Mouse (Mus musculus): ENCODE measurements around the gene Tmem110. TPM values are rescaled to one million over a fixed set of nuclear protein-coding genes. Genes with fewer than 3 reads are reported as not detected.

Gene Tmem110
- polyA plus RNA-seq, 1 experiment from 2014 or later, result 29.9 TPM

GRCm38 (mm10) chr14:30867042-30867441 is 41.7 kb downstream of the Tmem110 start:
- H3K36me3 ChIP-seq, result no peaks in the 10 kb centered on the region; the same call in 1 of the 2 replicates
- H3K9ac ChIP-seq, result no peak overlapping the region
- H3K4me1 ChIP-seq, result peaks cover 18% of the 10 kb centered on the region
- H3K27me3 ChIP-seq, result no peaks in the 10 kb centered on the region
- WGBS, result 17% methylated on average over 5 of the region's 5 CpGs
- H3K4me2 ChIP-seq, result no peak overlapping the region
- H3K4me3 ChIP-seq, result no peak overlapping the region
- no peaks in the 10 kb centered on the region for H3K9me3 ChIP-seq
- no peak overlapping the region for H3K27ac ChIP-seq
- no peak for ATAC-seq (ENCODE audit: borderline replicate concordance, extremely low read depth, low FRiP score, low TSS enrichment)

DNA sequence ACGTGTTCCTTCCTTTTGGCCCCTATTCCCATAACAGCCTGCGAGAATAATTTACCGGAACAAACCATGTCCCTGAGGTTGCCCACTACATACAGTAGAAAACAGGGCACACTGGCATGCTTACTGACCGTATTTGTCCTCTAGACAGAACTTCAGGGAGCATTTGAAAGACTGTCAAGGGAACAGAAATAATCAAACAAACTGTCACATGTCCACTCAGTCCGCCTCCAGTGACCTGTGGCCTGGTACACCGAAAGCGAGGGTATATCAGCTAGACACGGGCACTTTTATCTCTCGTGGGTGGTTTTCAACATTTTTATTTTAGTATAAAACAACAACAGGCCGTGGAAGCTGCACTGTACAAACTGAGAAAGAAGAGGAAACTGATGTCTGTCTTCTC is 43.4 kb downstream of the Tmem110 start:
- no peaks in the 10 kb centered on the region for H3K27me3 ChIP-seq
- H3K4me2 ChIP-seq, result no peak overlapping the region
- ATAC-seq (ENCODE audit: borderline replicate concordance, extremely low read depth, low FRiP score, low TSS enrichment), result no peak
- H3K27ac ChIP-seq, result no peak overlapping the region
- WGBS, result 83% methylated on average over 10 of the region's 10 CpGs
- H3K9ac ChIP-seq, result no peak overlapping the region
- H3K4me1 ChIP-seq, result peaks cover 17% of the 10 kb centered on the region
- peaks cover 5% of the 10 kb centered on the region; the same call in 1 of the 2 replicates for H3K36me3 ChIP-seq
- no peaks in the 10 kb centered on the region for H3K9me3 ChIP-seq
- H3K4me3 ChIP-seq, result no peak overlapping the region

DNA sequence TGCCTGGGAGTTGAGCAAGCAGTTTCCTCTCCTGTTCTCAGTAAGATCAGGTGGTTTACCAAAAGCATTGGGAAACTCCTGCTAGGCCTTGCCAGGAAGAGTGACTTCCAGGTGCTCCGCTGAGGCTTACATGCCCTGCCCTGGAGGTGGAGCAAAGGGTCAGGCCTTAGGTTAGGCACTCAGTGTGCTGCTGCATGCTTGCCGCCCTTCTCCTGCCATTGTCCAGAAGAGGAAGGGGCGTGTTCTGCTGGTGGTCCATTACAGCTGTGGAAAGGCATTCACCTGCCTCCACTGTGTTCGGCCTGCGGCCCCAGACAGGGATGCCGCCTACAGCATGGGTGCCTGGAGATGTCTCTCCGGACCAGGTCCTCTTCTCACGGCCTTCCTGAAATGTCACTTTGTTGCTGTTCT is 44.0 kb downstream of the Tmem110 start:
- H3K27me3 ChIP-seq, result no peaks in the 10 kb centered on the region

DNA sequence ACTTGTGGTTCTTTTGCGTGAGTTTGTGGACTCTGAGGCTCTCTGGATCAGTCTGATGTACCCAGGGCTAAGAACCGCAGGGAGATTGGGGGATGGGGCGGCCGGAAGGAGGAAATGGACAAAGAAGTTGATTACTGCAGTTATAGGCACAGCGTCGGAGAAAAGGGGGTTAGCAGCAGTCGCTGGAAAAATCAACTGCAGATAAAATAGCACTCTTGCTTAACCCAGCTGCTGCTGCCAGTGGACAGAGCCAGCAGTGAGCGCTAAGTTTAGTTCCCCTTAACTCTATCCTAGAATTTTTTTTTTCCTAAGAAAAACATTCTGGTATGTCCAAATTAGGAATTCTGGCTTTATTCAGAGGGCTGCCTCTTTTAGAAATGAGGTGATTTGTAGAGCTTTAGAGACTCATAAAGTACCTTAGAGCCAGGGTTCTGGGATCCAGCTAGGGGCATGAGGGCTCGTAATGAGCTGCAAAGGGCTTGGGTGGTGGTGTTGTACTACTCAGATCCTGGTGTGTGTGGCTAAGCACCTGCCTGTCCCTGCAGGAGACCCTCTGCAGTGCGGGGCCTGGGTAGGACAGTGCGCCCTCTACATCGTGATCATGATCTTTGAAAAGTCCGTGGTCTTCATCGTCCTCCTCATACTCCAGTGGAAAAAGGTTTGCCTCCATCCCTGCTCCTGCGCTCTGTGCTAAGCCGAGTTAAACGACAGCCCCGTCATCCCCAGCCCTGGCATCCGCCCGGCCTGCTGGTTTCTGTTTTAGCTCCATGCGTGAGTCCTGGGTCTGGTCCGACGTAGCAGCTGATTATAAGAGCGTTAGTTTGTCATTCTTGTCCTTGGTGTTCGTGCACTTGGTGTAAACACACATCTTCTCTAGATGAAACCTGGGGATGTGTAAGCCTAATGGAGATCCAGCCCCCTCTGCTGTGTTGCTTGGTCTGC is 45.1 kb downstream of the Tmem110 start:
- no peaks in the 10 kb centered on the region for H3K27me3 ChIP-seq

More for the DNA sequence above, 44.0 kb downstream of the Tmem110 start:
- H3K4me2 ChIP-seq, result no peak overlapping the region
- no peak overlapping the region for H3K4me3 ChIP-seq
- no peaks in the 10 kb centered on the region for H3K9me3 ChIP-seq
- WGBS, result 76% methylated on average over 8 of the region's 8 CpGs
- peaks cover 23% of the 10 kb centered on the region for H3K4me1 ChIP-seq
- peak overlapping the region; percentile 81 for H3K27ac ChIP-seq
- peaks cover 5% of the 10 kb centered on the region; the same call in 1 of the 2 replicates for H3K36me3 ChIP-seq
- no peak overlapping the region for H3K9ac ChIP-seq
- ATAC-seq (ENCODE audit: borderline replicate concordance, extremely low read depth, low FRiP score, low TSS enrichment), result no peak

DNA sequence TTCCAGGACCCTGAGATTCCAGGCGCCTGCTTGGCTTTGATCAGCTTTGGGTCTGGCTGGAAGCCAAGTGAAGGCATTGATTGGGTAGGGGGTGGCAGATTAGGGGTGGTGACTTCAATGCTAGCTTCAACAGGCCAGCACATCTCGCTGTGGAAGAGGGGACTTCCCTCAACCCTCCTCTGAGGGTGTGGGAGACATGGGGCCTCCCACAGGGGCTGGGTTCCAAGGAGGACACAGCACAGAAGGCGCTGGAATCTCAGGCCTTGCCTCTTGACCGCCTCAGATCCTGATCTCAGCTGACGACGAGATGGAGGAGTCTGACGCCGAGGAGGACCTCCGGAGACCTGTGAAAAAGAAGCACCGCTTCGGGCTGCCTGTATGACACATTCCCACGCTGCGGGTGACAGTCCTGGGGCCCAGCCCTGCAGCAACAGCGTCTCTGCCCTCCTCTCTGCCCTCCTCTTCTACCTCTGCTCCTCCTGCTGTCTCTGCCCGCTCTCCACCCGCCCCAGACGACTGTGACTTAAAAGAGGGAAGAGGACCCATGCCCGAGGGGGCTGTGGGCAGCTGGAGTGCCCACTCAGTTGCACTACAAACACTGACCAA is 48.8 kb downstream of the Tmem110 start:
- peak; percentile 57 for ATAC-seq (ENCODE audit: borderline replicate concordance, extremely low read depth, low FRiP score, low TSS enrichment)
- Histone ChIP-seq H3K36me3 (peaks cover 8% of the 10 kb centered on the region; the same call in 1 of the 2 replicates), H3K9ac (no peak overlapping the region), H3K27me3 (no peaks in the 10 kb centered on the region), H3K4me3 (no peak overlapping the region), H3K27ac (peak overlapping the region; percentile 48), H3K4me2 (no peak overlapping the region), H3K4me1 (peaks cover 45% of the 10 kb centered on the region), H3K9me3 (no peaks in the 10 kb centered on the region)
- 42% methylated on average over 17 of the region's 18 CpGs for WGBS

More for the DNA sequence above, 45.1 kb downstream of the Tmem110 start:
- ATAC-seq (ENCODE audit: borderline replicate concordance, extremely low read depth, low FRiP score, low TSS enrichment), result peak; percentile 67
- Histone ChIP-seq H3K4me3 (no peak overlapping the region), H3K4me2 (no peak overlapping the region), H3K36me3 (peaks cover 8% of the 10 kb centered on the region; the same call in 1 of the 2 replicates), H3K9ac (no peak overlapping the region), H3K27ac (peak overlapping the region; percentile 81), H3K9me3 (no peaks in the 10 kb centered on the region), H3K4me1 (peaks cover 32% of the 10 kb centered on the region)
- 61% methylated on average over 25 of the region's 25 CpGs for WGBS

- H3K4me1 ChIP-seq, result peaks cover 47% of the 10 kb centered on the region
- no peaks in the 10 kb centered on the region for H3K27me3 ChIP-seq
- H3K4me2 ChIP-seq, result no peak overlapping the region
- WGBS, result 74% methylated on average over 12 of the region's 12 CpGs
- no peak overlapping the region for H3K4me3 ChIP-seq
- no peak overlapping the region for H3K9ac ChIP-seq
- ATAC-seq (ENCODE audit: borderline replicate concordance, extremely low read depth, low FRiP score, low TSS enrichment), result no peak
- no peak overlapping the region for H3K27ac ChIP-seq
- no peaks in the 10 kb centered on the region for H3K9me3 ChIP-seq
- peaks cover 8% of the 10 kb centered on the region; the same call in 1 of the 2 replicates for H3K36me3 ChIP-seq
Measured at GRCm38 (mm10) chr14:30875130-30875865, 49.9 kb downstream of the Tmem110 start.

DNA sequence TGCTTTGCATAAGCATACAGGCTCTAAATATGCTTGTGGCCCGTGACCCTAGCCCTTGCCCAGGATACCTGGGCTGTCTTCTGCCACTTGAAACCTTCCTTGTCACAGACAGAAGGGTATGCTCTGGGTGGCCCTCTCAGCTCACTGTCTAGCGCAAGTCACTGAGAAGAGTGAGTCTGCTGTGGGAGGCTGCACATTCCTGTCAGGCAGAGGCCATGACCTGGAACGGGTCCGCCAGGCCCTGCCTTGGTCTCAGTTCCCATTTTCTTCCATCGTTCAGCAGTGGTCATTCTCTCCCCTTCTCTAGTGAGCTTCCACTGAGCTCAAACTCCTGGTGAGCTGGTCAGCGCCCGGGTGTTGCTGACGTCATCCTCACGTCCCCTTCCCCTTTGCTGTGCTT is 50.6 kb downstream of the Tmem110 start:
- 70% methylated on average over 9 of the region's 9 CpGs for WGBS
- no peak overlapping the region for H3K9ac ChIP-seq
- no peak for ATAC-seq (ENCODE audit: borderline replicate concordance, extremely low read depth, low FRiP score, low TSS enrichment)
- H3K4me1 ChIP-seq, result peaks cover 43% of the 10 kb centered on the region
- no peak overlapping the region for H3K4me3 ChIP-seq
- H3K27ac ChIP-seq, result no peak overlapping the region
- no peaks in the 10 kb centered on the region for H3K9me3 ChIP-seq
- H3K4me2 ChIP-seq, result no peak overlapping the region
- H3K36me3 ChIP-seq, result peaks cover 8% of the 10 kb centered on the region; the same call in 1 of the 2 replicates
- H3K27me3 ChIP-seq, result no peaks in the 10 kb centered on the region

DNA sequence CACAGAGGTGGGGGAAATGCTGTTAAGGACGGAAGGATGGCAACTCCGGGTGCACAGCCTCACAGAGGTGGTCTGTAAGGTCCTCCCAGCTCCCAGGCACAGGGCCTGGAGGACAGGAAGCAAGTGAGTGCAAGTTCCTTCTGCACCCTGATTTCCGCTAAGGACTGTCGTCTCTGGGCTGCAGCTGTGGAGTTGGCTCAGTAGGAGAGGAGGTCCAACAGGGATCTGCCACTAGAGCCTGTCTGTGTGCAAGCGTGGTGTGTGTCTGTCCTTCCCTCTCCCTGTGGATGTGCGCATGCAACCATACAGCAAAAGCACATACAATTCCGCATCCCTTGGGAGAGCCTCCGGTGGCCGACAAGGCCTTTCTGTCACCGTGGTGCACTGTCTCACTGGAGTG is 51.1 kb downstream of the Tmem110 start:
- no peak overlapping the region for H3K27ac ChIP-seq
- H3K4me2 ChIP-seq, result no peak overlapping the region
- peaks cover 8% of the 10 kb centered on the region; the same call in 1 of the 2 replicates for H3K36me3 ChIP-seq
- no peaks in the 10 kb centered on the region for H3K9me3 ChIP-seq
- WGBS, result 74% methylated on average over 10 of the region's 10 CpGs
- no peak overlapping the region for H3K9ac ChIP-seq
- H3K4me3 ChIP-seq, result no peak overlapping the region
- H3K4me1 ChIP-seq, result peaks cover 43% of the 10 kb centered on the region
- H3K27me3 ChIP-seq, result no peaks in the 10 kb centered on the region
- ATAC-seq (ENCODE audit: borderline replicate concordance, extremely low read depth, low FRiP score, low TSS enrichment), result no peak

- ATAC-seq (ENCODE audit: borderline replicate concordance, extremely low read depth, low FRiP score, low TSS enrichment), result no peak
- H3K4me1 ChIP-seq, result peaks cover 43% of the 10 kb centered on the region
Measured at GRCm38 (mm10) chr14:30877827-30878226, 52.4 kb downstream of the Tmem110 start.

GRCm38 (mm10) chr14:30878958-30879571 is 53.7 kb downstream of the Tmem110 start, which contains the start of gene Mustn1:
Mustn1 (plus strand) TSS chr14:30879200.
- Histone ChIP-seq H3K4me1 (peaks cover 38% of the 10 kb centered on the region), H3K36me3 (peaks cover 3% of the 10 kb centered on the region; the same call in 1 of the 2 replicates), H3K4me2 (0 out of 2 replicates have a peak within 1 kb of the TSS, but pooled peaks have one; percentile 6), H3K9me3 (no peaks in the 10 kb centered on the region), H3K27me3 (no peaks in the 10 kb centered on the region), H3K9ac (no peak within 1 kb of the TSS; the same call in 1 of the 2 replicates), H3K27ac (peak within 1 kb of the TSS; percentile 79), H3K4me3 (no peak within 1 kb of the TSS)
- ATAC-seq (ENCODE audit: borderline replicate concordance, extremely low read depth, low FRiP score, low TSS enrichment), result peak; percentile 56
- 25% methylated on average over 11 of the region's 11 CpGs for WGBS

More at GRCm38 (mm10) chr14:30877827-30878226, 52.4 kb downstream of the Tmem110 start:
- no peaks in the 10 kb centered on the region for H3K27me3 ChIP-seq
- 94% methylated on average over 3 of the region's 3 CpGs for WGBS
- H3K9me3 ChIP-seq, result no peaks in the 10 kb centered on the region
- no peak overlapping the region for H3K27ac ChIP-seq
- H3K4me2 ChIP-seq, result no peak overlapping the region
- H3K4me3 ChIP-seq, result no peak overlapping the region
- H3K9ac ChIP-seq, result no peak overlapping the region
- peaks cover 5% of the 10 kb centered on the region; the same call in 1 of the 2 replicates for H3K36me3 ChIP-seq

DNA sequence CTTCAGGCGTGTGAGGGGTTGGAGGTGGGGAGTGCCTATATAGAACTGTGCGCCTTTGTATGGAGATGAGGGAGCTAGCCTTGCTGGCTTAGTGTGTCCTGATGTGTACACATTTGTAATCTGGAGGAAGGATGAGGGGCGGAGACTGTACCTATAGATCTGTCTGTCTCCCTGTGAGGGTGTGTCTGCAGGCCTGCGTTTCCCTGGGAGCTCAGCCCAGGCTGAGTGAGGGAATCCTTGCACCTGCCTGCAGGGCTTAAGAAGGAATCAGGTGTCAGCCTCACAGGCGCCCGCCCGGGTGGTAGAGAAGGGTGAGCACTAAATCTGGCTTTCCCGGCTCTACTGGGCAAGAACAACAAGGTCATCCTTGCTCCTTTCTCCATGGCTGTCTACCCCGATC is 54.4 kb downstream of the Tmem110 start:
- ATAC-seq (ENCODE audit: borderline replicate concordance, extremely low read depth, low FRiP score, low TSS enrichment), result no peak
- peak overlapping the region; percentile 79 for H3K27ac ChIP-seq
- 49% methylated on average over 9 of the region's 9 CpGs for WGBS
- no peak overlapping the region for H3K4me2 ChIP-seq
- H3K4me1 ChIP-seq, result peaks cover 31% of the 10 kb centered on the region
- no peak overlapping the region; the same call in 1 of the 2 replicates for H3K9ac ChIP-seq
- no peaks in the 10 kb centered on the region for H3K36me3 ChIP-seq
- H3K27me3 ChIP-seq, result no peaks in the 10 kb centered on the region
- H3K4me3 ChIP-seq, result no peak overlapping the region
- no peaks in the 10 kb centered on the region for H3K9me3 ChIP-seq
